Mouse (Mus musculus) cerebellum, adult 11 months (tissue): ENCODE measurements around the gene Trim8.

Source experiments
- DNase-seq: peaks from one replicate; pipeline ENCODE4 v3.0.0; 2022

Gene Trim8

DNA sequence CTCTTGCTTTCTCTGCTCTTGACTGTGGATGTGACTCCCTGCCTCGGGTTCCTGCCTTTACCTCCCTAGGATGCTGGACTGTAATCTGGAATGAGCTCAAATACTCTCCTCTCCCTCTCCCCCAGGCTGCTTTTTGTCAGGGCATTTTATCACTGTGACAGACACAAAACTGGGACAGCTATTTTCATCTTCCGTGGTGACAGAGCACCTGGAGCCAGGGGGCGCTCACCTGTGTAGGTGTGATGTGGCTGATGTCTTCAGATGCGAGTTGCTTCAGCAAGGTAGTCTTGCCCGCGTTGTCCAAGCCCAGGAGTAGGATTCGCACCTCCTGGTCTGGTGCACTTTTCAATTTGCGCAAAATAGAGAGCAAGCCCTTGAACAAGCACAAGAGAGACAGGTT, 56.5 kb downstream of the Trim8 start:
- DNase-seq: no peak

DNA sequence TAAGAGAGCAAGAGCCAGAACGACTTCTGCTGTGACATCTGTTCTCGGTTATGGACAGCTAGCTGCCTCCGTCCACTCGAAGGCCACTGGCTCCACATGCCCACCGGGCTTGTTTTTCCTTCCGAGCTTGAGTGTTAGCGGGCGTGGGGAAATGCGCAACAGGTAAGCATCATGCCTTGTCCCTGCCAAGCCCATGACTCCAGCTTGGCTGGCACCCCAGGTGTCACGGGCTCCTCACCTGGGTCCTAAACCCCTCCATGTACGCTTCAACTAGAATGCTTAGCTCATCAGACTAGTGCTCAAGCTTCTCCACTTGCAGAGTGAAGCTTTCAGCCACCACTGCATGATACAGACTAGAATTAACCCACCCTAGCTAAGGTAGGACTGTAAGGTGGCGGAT, 57.1 kb downstream of the Trim8 start:
- peak; percentile 54 for DNase-seq

DNA sequence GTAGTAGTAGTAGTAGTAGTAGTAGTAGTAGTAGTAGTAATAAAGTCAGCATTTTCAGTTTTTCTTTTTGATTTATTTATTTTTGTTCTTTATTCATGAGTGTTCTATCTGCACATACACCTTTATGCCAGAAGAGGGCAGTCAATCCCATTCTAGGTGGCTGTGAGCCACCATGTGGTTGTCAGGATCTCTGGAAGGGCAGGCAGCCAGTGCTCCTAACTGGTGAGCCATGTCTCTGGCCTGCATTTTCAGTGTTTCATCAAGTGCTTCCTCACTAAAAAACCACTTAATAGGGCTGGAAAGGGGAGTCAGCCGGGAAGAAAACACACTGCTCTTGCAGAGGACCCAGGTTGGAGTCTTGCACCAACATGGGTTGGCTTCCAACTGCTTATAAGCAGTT, 60.6 kb downstream of the Trim8 start:
- peak; percentile 70 for DNase-seq

DNA sequence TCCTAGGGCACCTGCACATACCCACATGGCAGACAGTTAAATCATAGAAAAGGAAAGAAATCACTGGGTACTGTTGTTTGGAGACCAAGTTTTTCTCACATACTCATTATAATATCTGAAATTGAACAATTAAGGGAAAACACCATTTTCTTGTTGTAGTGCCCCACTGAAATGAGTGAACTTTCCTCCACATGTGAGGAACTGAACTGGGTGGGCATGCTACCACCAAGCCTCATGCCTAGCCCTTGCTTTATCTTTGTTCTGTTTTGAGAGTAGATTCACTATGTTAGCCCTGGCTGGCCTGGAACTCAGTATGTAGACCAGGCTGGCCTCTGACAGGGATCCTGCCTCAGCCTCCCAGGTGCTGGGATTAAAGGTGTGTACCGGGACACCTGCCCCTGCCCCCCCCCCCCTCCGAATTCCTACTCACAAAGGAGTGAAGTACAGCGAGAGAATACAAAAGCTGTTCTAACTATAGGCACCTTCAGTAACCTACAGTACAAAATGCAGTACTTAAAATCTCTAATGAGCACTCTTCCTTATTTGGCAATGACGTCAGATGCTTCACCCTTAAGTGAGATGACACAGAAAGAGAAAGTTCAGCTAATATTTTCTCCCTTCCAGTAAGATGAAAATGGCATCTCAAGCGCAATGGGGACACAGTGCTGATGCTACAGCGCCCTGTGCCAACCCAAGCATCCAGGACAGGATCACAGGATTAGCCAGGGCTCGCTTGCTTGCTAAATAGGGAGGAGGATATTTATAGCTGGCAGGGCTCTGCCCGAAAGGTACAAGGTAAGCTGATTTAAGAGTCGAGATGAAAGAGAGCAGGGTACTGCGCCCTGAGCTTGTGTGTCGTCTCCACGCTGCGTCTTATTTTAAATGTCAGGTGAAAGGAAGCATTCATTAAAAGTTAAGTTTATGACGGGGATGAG, 61.3 kb downstream of the Trim8 start:
- peak; percentile 57 for DNase-seq

DNA sequence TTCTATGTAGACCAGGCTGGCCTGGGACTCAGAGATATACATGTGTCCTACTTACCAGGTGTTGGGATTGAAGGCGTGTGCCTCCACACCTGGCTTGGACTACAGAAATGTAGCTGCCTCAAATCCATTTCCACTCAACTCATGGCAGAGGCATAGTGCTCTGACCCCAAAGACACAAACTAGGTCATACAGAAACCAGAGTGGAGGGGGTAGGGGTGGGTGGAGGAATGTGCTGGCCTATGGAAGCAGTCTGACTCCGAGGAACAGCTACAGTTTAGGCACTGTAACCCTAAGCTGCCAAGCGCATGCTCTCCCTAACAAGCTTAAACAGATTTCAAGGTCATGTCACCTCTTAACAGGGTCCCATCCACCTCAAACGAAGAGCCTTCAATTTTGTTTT, 62.1 kb downstream of the Trim8 start:
- no peak for DNase-seq

DNA sequence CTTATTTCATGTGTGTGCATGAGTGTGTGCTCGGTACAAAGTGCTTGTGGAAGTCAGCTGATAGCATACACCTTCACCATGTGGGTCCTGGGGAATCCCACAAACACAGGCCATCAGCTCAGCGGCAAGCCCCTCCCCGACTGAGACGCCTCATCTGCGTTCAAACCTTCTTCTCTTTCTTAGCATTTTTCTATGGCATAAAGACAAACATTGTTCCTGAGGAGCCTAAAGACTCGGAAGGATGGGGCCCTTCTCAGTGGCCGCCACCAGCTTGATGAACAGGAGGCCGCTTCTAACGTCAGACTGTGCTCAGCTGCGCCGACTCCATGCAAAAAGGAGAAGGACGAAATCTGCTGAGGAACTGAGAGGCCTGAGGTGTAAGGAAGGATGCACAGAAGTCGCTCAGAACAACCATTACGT, 62.6 kb downstream of the Trim8 start:
- DNase-seq: no peak
